Mouse (Mus musculus) liver, postnatal 0 days (tissue): ENCODE measurements at regions not wholly inside any gene's neighbourhood (a gene's known extent, or its start where the extent isn't known, plus 50 kb on each side); places are given as distances from the start of the nearest gene placed in this dataset.
A peak's percentile ranks its signal among the peaks of the same experiment; 100 is the strongest.

Experiments used
- ATAC-seq: fragments of 200-750 bp; cut with Nextera tagmentation; 2 replicates; pipeline ENCODE4 v1.8.0; 2017; ENCODE audit warnings: mild to moderate bottlenecking, moderate library complexity
- DNase-seq: peaks from one replicate; pipeline ENCODE4 v3.0.0-alpha.2; 2016
- H3K27ac ChIP-seq: fragments of 300-500 bp; sonication (generic); 2 replicates; pipeline ENCODE4 v1.5.1; 2014; ENCODE audit warnings: antibody characterized with exemption, moderate library complexity, mild to moderate bottlenecking, low read depth
- H3K27me3 ChIP-seq: fragments of 300-500 bp; sonication (generic); 2 replicates; pipeline ENCODE4 v1.6.1; 2014; ENCODE audit warnings: low read length, control low read depth, mixed read lengths; ENCODE audit not compliant: insufficient read depth
- H3K36me3 ChIP-seq: fragments of 300-500 bp; sonication (generic); replicated peaks from 2 replicates; pipeline ENCODE4 v1.6.1; 2014; ENCODE audit warnings: mild to moderate bottlenecking, control low read depth, low read length, moderate library complexity, mixed read lengths; ENCODE audit not compliant: insufficient read depth
- H3K4me1 ChIP-seq: fragments of 300-500 bp; sonication (generic); 2 replicates; pipeline ENCODE4 v1.6.1; 2014; ENCODE audit warnings: antibody characterized with exemption, mild to moderate bottlenecking, control low read depth; ENCODE audit not compliant: insufficient read depth
- H3K4me2 ChIP-seq: fragments of 300-500 bp; sonication (generic); 2 replicates; pipeline ENCODE4 v1.6.1; 2014; ENCODE audit warnings: low read depth, mild to moderate bottlenecking, low read length, moderate library complexity, mixed read lengths
- H3K4me3 ChIP-seq: fragments of 300-500 bp; sonication (generic); 2 replicates; pipeline ENCODE4 v1.5.1; 2014; ENCODE audit warnings: low read depth, low read length
- H3K9ac ChIP-seq: fragments of 300-500 bp; sonication (generic); replicated peaks from 2 replicates; pipeline ENCODE4 v1.6.1; 2014; ENCODE audit warnings: mild to moderate bottlenecking, moderate library complexity
- H3K9me3 ChIP-seq: fragments of 300-500 bp; sonication (generic); 2 replicates; pipeline ENCODE4 v1.6.1; 2016; ENCODE audit warnings: mild to moderate bottlenecking, control low read depth, low read length, mixed read lengths
- CTCF ChIP-seq: sonication (generic); IDR thresholded peaks from 2 replicates; pipeline ENCODE4 v1.5.1; 2016; ENCODE audit warnings: antibody characterized with exemption, low read depth
- EP300 ChIP-seq: IDR thresholded peaks from 2 replicates; pipeline ENCODE4 v1.6.1; 2016; ENCODE audit warnings: antibody characterized with exemption, low read depth, mild to moderate bottlenecking
- WGBS: fragments of 180-500 bp; shearing (Covaris S2); extraction: QIAGEN DNeasy Blood & Tissue Kit; methylation state at CpG from one replicate; pipeline ENCODE4 v1.1.7; 2014; ENCODE audit not compliant: insufficient replicate concordance; 5-methylcytosine and 5-hydroxymethylcytosine counted together

- no peak overlapping the region for H3K4me3 ChIP-seq
- no peaks in the 10 kb centered on the region; the same call in 1 of the 2 replicates for H3K4me1 ChIP-seq
- no peak overlapping the region for H3K4me2 ChIP-seq
- H3K27me3 ChIP-seq = no peaks in the 10 kb centered on the region
- no peak for DNase-seq
- H3K36me3 ChIP-seq = no peaks in the 10 kb centered on the region
- no peak for ATAC-seq
- WGBS = 19% methylated on average over 1 of the region's 1 CpGs
- no peaks in the 10 kb centered on the region for H3K9me3 ChIP-seq
- no peak overlapping the region for H3K9ac ChIP-seq
- no peak overlapping the region for H3K27ac ChIP-seq
- TF ChIP-seq CTCF (no peak), EP300 (no peak)
Measured at GRCm38 (mm10) chr14:62051923-62052322, 240.5 kb upstream of the Rnaseh2b start.

- ATAC-seq (no peak), DNase-seq (no peak)
- Histone ChIP-seq H3K27me3 (no peaks in the 10 kb centered on the region), H3K9ac (no peak overlapping the region), H3K36me3 (no peaks in the 10 kb centered on the region), H3K27ac (no peak overlapping the region), H3K9me3 (no peaks in the 10 kb centered on the region), H3K4me2 (no peak overlapping the region), H3K4me1 (no peaks in the 10 kb centered on the region; the same call in 1 of the 2 replicates), H3K4me3 (no peak overlapping the region)
- TF ChIP-seq EP300 = no peak
- no peak for TF ChIP-seq CTCF
- WGBS = 85% methylated on average over 6 of the region's 6 CpGs
Measured at GRCm38 (mm10) chr14:62053004-62053403, 239.4 kb upstream of the Rnaseh2b start.

GRCm38 (mm10) chr14:62057096-62057495 lies 235.3 kb upstream of the Rnaseh2b start:
- no peaks in the 10 kb centered on the region for H3K36me3 ChIP-seq
- no peak overlapping the region for H3K9ac ChIP-seq
- no peaks in the 10 kb centered on the region for H3K27me3 ChIP-seq
- no peak overlapping the region for H3K27ac ChIP-seq
- peak; percentile 14 for DNase-seq
- WGBS = 68% methylated on average over 4 of the region's 4 CpGs
- no peaks in the 10 kb centered on the region for H3K9me3 ChIP-seq
- no peak for ATAC-seq
- H3K4me3 ChIP-seq = no peak overlapping the region
- no peaks in the 10 kb centered on the region; the same call in 1 of the 2 replicates for H3K4me1 ChIP-seq
- H3K4me2 ChIP-seq = no peak overlapping the region
- TF ChIP-seq CTCF (no peak), EP300 (no peak)

GRCm38 (mm10) chr14:62058100-62058499 lies 234.3 kb upstream of the Rnaseh2b start:
- DNase-seq = peak; percentile 13
- no peaks in the 10 kb centered on the region for H3K36me3 ChIP-seq
- H3K9ac ChIP-seq = no peak overlapping the region
- no peaks in the 10 kb centered on the region for H3K27me3 ChIP-seq
- no peak overlapping the region for H3K27ac ChIP-seq
- WGBS = 71% methylated on average over 1 of the region's 1 CpGs
- no peak overlapping the region for H3K4me2 ChIP-seq
- no peak overlapping the region for H3K4me3 ChIP-seq
- H3K9me3 ChIP-seq = no peaks in the 10 kb centered on the region
- TF ChIP-seq EP300 = no peak
- no peak for TF ChIP-seq CTCF
- no peak for ATAC-seq
- no peaks in the 10 kb centered on the region for H3K4me1 ChIP-seq

- DNase-seq (no peak), ATAC-seq (no peak)
- Histone ChIP-seq H3K27ac (no peak overlapping the region), H3K9ac (no peak overlapping the region), H3K36me3 (no peaks in the 10 kb centered on the region), H3K4me2 (no peak overlapping the region), H3K4me1 (no peaks in the 10 kb centered on the region), H3K27me3 (no peaks in the 10 kb centered on the region), H3K9me3 (no peaks in the 10 kb centered on the region), H3K4me3 (no peak overlapping the region)
- WGBS = 88% methylated on average over 6 of the region's 6 CpGs
- no peak for TF ChIP-seq EP300
Measured at GRCm38 (mm10) chr14:62071140-62071539, 221.2 kb upstream of the Rnaseh2b start.

- 62% methylated on average over 2 of the region's 2 CpGs for WGBS
- Histone ChIP-seq H3K9ac (no peak overlapping the region), H3K27ac (no peak overlapping the region), H3K4me1 (no peaks in the 10 kb centered on the region), H3K36me3 (no peaks in the 10 kb centered on the region), H3K9me3 (no peaks in the 10 kb centered on the region), H3K27me3 (no peaks in the 10 kb centered on the region), H3K4me2 (no peak overlapping the region), H3K4me3 (no peak overlapping the region)
- TF ChIP-seq EP300 (no peak), CTCF (peak; percentile 27)
- DNase-seq (no peak), ATAC-seq (no peak)
Measured at GRCm38 (mm10) chr14:62084047-62084446, 208.3 kb upstream of the Rnaseh2b start.

GRCm38 (mm10) chr14:62088174-62088573 lies 204.2 kb upstream of the Rnaseh2b start:
- ATAC-seq (no peak), DNase-seq (no peak)
- no peaks in the 10 kb centered on the region for H3K36me3 ChIP-seq
- TF ChIP-seq EP300 (no peak), CTCF (no peak)
- no peak overlapping the region for H3K27ac ChIP-seq
- 77% methylated on average over 3 of the region's 3 CpGs for WGBS
- H3K9ac ChIP-seq = no peak overlapping the region
- no peaks in the 10 kb centered on the region for H3K27me3 ChIP-seq
- no peaks in the 10 kb centered on the region for H3K4me1 ChIP-seq
- no peaks in the 10 kb centered on the region for H3K9me3 ChIP-seq
- no peak overlapping the region for H3K4me2 ChIP-seq
- no peak overlapping the region for H3K4me3 ChIP-seq
